In genomic region chr10:13415489-13416104, GRCm38 (mm10) we compare ENCODE assay signal across 14 mouse cellular contexts. TPM values are rescaled to one million over a fixed set of nuclear protein-coding genes. Genes with fewer than 3 reads are reported as not detected.
DNase-seq lines count a peak whose midpoint lies in the region; ATAC-seq and TF ChIP-seq lines count a peak whose summit lies in the region.
"Had no signal": no experiment of that assay in that cellular context is flagged by ENCODE, and none has a peak within 500 bp of the region (broad histone marks: within the 10 kb centered on the region; RNA-seq: fewer than 3 reads in every experiment).

No protein-coding gene starts in this region.

- no peak for TF ChIP-seq CTCF in left cerebral cortex, adult 2 months (IDR thresholded peaks at IDR 0.05)

- peak; percentile 58; the same call in 1 of the 2 replicates for ATAC-seq in hindbrain, embryonic 16.5 days
- no peak for ATAC-seq in hindbrain, embryonic 12.5 days (ENCODE audit: low FRiP score)
- peak; percentile 82 for ATAC-seq in forebrain, embryonic 15.5 days (replicated peaks)
- ATAC-seq in midbrain, embryonic 16.5 days: peak; percentile 57
- ATAC-seq in intestine, embryonic 16.5 days: no peak

- intact Hi-C loops in left cerebral cortex, adult 2 months (cut with DNase I): no loop called here

- H3K36me3 ChIP-seq in hindbrain, embryonic 16.5 days (ENCODE audit: control insufficient read depth, insufficient read depth, low read length): no peaks in the 10 kb centered on the region
- H3K36me3 ChIP-seq in hindbrain, embryonic 12.5 days: no peaks in the 10 kb centered on the region
- no peaks in the 10 kb centered on the region for H3K36me3 ChIP-seq in embryonic facial prominence, embryonic 10.5 days (replicated peaks)
- no peaks in the 10 kb centered on the region for H3K36me3 ChIP-seq in forebrain, embryonic 15.5 days
- H3K36me3 ChIP-seq in midbrain, embryonic 16.5 days (ENCODE audit: control insufficient read depth, insufficient read depth, low read length): no peaks in the 10 kb centered on the region
- H3K36me3 ChIP-seq in intestine, embryonic 16.5 days (ENCODE audit: control insufficient read depth, insufficient read depth, low read length): no peaks in the 10 kb centered on the region
- H3K36me3 ChIP-seq: heart, embryonic 12.5 days had no signal

- H3K27me3 ChIP-seq in hindbrain, embryonic 16.5 days (replicated peaks; ENCODE audit: control insufficient read depth, insufficient read depth, low read length): no peaks in the 10 kb centered on the region
- H3K27me3 ChIP-seq in hindbrain, embryonic 12.5 days: no peaks in the 10 kb centered on the region
- H3K27me3 ChIP-seq in embryonic facial prominence, embryonic 10.5 days (replicated peaks; ENCODE audit: low read depth, poor library complexity, severe bottlenecking): no peaks in the 10 kb centered on the region
- H3K27me3 ChIP-seq in forebrain, embryonic 15.5 days: no peaks in the 10 kb centered on the region
- no peaks in the 10 kb centered on the region for H3K27me3 ChIP-seq in midbrain, embryonic 16.5 days (ENCODE audit: control insufficient read depth, insufficient read depth, low read depth, low read length)
- no peaks in the 10 kb centered on the region for H3K27me3 ChIP-seq in intestine, embryonic 16.5 days (replicated peaks; ENCODE audit: control insufficient read depth, insufficient read depth, low read length)
- H3K27me3 ChIP-seq: heart, embryonic 12.5 days had no signal

- H3K4me1 ChIP-seq in hindbrain, embryonic 16.5 days (ENCODE audit: control insufficient read depth, insufficient read depth, low read depth, low read length): peaks cover 5% of the 10 kb centered on the region
- 0 out of 2 replicates have a peak, but pooled peaks cover 4% of the 10 kb centered on the region for H3K4me1 ChIP-seq in hindbrain, embryonic 12.5 days
- H3K4me1 ChIP-seq in embryonic facial prominence, embryonic 10.5 days: 0 out of 2 replicates have a peak, but pooled peaks cover 7% of the 10 kb centered on the region
- peaks cover 16% of the 10 kb centered on the region for H3K4me1 ChIP-seq in forebrain, embryonic 15.5 days
- peaks cover 6% of the 10 kb centered on the region for H3K4me1 ChIP-seq in midbrain, embryonic 16.5 days (ENCODE audit: control insufficient read depth, insufficient read depth, low read length)
- no peaks in the 10 kb centered on the region for H3K4me1 ChIP-seq in intestine, embryonic 16.5 days (ENCODE audit: control insufficient read depth, insufficient read depth, low read length)

- no peak overlapping the region for H3K27ac ChIP-seq in hindbrain, embryonic 16.5 days (ENCODE audit: low read depth, low read length)
- no peak overlapping the region for H3K27ac ChIP-seq in hindbrain, embryonic 12.5 days
- no peak overlapping the region; the same call in 1 of the 2 replicates for H3K27ac ChIP-seq in embryonic facial prominence, embryonic 10.5 days (replicated peaks)
- peak overlapping the region; percentile 43 for H3K27ac ChIP-seq in forebrain, embryonic 15.5 days (replicated peaks)
- peak overlapping the region; percentile 17 for H3K27ac ChIP-seq in midbrain, embryonic 16.5 days (ENCODE audit: low read length)
- no peak overlapping the region for H3K27ac ChIP-seq in left cerebral cortex, adult 2 months
- no peak overlapping the region for H3K27ac ChIP-seq in intestine, embryonic 16.5 days (ENCODE audit: low read length)

- no peak overlapping the region for H3K4me3 ChIP-seq in hindbrain, embryonic 16.5 days (ENCODE audit: low read length)
- H3K4me3 ChIP-seq in hindbrain, embryonic 12.5 days: no peak overlapping the region
- no peak overlapping the region for H3K4me3 ChIP-seq in embryonic facial prominence, embryonic 10.5 days
- H3K4me3 ChIP-seq in forebrain, embryonic 15.5 days: no peak overlapping the region
- H3K4me3 ChIP-seq in midbrain, embryonic 16.5 days (ENCODE audit: low read depth, low read length): no peak overlapping the region
- H3K4me3 ChIP-seq in left cerebral cortex, adult 2 months: no peak overlapping the region
- no peak overlapping the region for H3K4me3 ChIP-seq in intestine, embryonic 16.5 days (ENCODE audit: low read length)
- H3K4me3 ChIP-seq: heart, embryonic 12.5 days had no signal

- no peak overlapping the region for H3K4me2 ChIP-seq in hindbrain, embryonic 16.5 days (ENCODE audit: low read length)
- no peak overlapping the region for H3K4me2 ChIP-seq in hindbrain, embryonic 12.5 days (replicated peaks)
- H3K4me2 ChIP-seq in forebrain, embryonic 15.5 days (replicated peaks): no peak overlapping the region
- H3K4me2 ChIP-seq in midbrain, embryonic 16.5 days (ENCODE audit: low read length): no peak overlapping the region
- H3K4me2 ChIP-seq in intestine, embryonic 16.5 days (ENCODE audit: low read depth, low read length): no peak overlapping the region
- H3K4me2 ChIP-seq: heart, embryonic 12.5 days; liver, embryonic 11.5 days had no signal

- H3K9ac ChIP-seq in hindbrain, embryonic 16.5 days (ENCODE audit: low read depth, low read length): no peak overlapping the region; the same call in 1 of the 2 replicates
- H3K9ac ChIP-seq in hindbrain, embryonic 12.5 days: no peak overlapping the region
- peak overlapping the region; percentile 15; the same call in 1 of the 2 replicates for H3K9ac ChIP-seq in forebrain, embryonic 15.5 days (replicated peaks)
- no peak overlapping the region for H3K9ac ChIP-seq in midbrain, embryonic 16.5 days (ENCODE audit: low read depth, low read length)
- H3K9ac ChIP-seq in intestine, embryonic 16.5 days (ENCODE audit: low read depth, low read length): no peak overlapping the region
- H3K9ac ChIP-seq: heart, embryonic 12.5 days had no signal

- WGBS in hindbrain, embryonic 16.5 days: 47% methylated on average over 8 of the region's 8 CpGs
- WGBS in hindbrain, embryonic 12.5 days: 55% methylated on average over 8 of the region's 8 CpGs
- 65% methylated on average over 8 of the region's 8 CpGs for WGBS in embryonic facial prominence, embryonic 10.5 days
- 12% methylated on average over 8 of the region's 8 CpGs for WGBS in forebrain, embryonic 15.5 days
- 35% methylated on average over 8 of the region's 8 CpGs for WGBS in midbrain, embryonic 16.5 days
- 77% methylated on average over 8 of the region's 8 CpGs for WGBS in intestine, embryonic 16.5 days

- no peaks in the 10 kb centered on the region for H3K9me3 ChIP-seq in hindbrain, embryonic 16.5 days (ENCODE audit: control insufficient read depth, low read length)
- H3K9me3 ChIP-seq in hindbrain, embryonic 12.5 days (replicated peaks): no peaks in the 10 kb centered on the region
- H3K9me3 ChIP-seq in embryonic facial prominence, embryonic 10.5 days: no peaks in the 10 kb centered on the region
- no peaks in the 10 kb centered on the region for H3K9me3 ChIP-seq in forebrain, embryonic 15.5 days
- H3K9me3 ChIP-seq in midbrain, embryonic 16.5 days (replicated peaks; ENCODE audit: control insufficient read depth, low read length, poor library complexity, severe bottlenecking): no peaks in the 10 kb centered on the region
- H3K9me3 ChIP-seq in intestine, embryonic 16.5 days (ENCODE audit: control insufficient read depth, low read length): no peaks in the 10 kb centered on the region
- H3K9me3 ChIP-seq: heart, embryonic 12.5 days had no signal

- peak; percentile 21 for DNase-seq in embryonic facial prominence, embryonic 10.5 days (ENCODE audit: low spot score)
- no peak for DNase-seq in left cerebral cortex, adult 2 months (ENCODE audit: extremely low spot score in 1 of 2, low spot score in 2 of 2)
- no peak for DNase-seq in frontal cortex, adult 2 months (ENCODE audit: extremely low spot score in 1 of 2, low spot score in 1 of 2)
- DNase-seq: cerebellum, adult 11 months; gastrocnemius, postnatal 36 days; right cerebral cortex, postnatal 25 days had no signal

RNA-seq across cellular contexts. Expression of gene Phactr2, which starts 58.6 kb away (rescaled TPM):
- 6.7 and 9.0 TPM in 2 replicates for polyA plus RNA-seq in hindbrain, embryonic 16.5 days (2015; fragmentation: Nextera tagmentation; extraction: Ambion mirVana)
- 14.5 and 16.0 TPM in 2 replicates for polyA plus RNA-seq in hindbrain, embryonic 12.5 days (2016; fragmentation: Nextera tagmentation; extraction: Ambion mirVana)
- 16.8 and 18.3 TPM in 2 replicates for polyA plus RNA-seq in embryonic facial prominence, embryonic 10.5 days (2016; fragmentation: Nextera tagmentation; extraction: Ambion mirVana)
- polyA plus RNA-seq in forebrain, embryonic 15.5 days (2015; fragmentation: Nextera tagmentation; extraction: Ambion mirVana): 8.4 TPM in 2 replicates
- polyA plus RNA-seq in midbrain, embryonic 16.5 days (2015; fragmentation: Nextera tagmentation; extraction: Ambion mirVana): 7.0 and 7.4 TPM in 2 replicates
- total RNA-seq in left cerebral cortex, adult 2 months (2021): 10 to 100 TPM; 28.8 to 31.5 TPM
- 14.5 and 16.0 TPM in 2 replicates for polyA plus RNA-seq in frontal cortex, adult 2 months (2012; rRNA removed)
- polyA plus RNA-seq in intestine, embryonic 16.5 days (2015; fragmentation: Nextera tagmentation; extraction: Ambion mirVana): 10.0 and 11.5 TPM in 2 replicates
- polyA plus RNA-seq: C2C12 had no signal

Comparison
In these comparisons a context has a peak if more than half of its experiments do, and no peak if none do; other contexts are left out.
1. ATAC-seq: peak in hindbrain, embryonic 16.5 days (single experiment), forebrain, embryonic 15.5 days (single experiment) and midbrain, embryonic 16.5 days (single experiment); none in hindbrain, embryonic 12.5 days (single experiment) and intestine, embryonic 16.5 days (single experiment).
2. H3K27ac ChIP-seq: peak in forebrain, embryonic 15.5 days (single experiment) and midbrain, embryonic 16.5 days (single experiment); none in hindbrain, embryonic 16.5 days (single experiment), hindbrain, embryonic 12.5 days (single experiment), embryonic facial prominence, embryonic 10.5 days (single experiment), left cerebral cortex, adult 2 months (single experiment) and intestine, embryonic 16.5 days (single experiment).